Mouse (Mus musculus): ENCODE measurements around the gene Myct1.

Myct1 gene

DNA sequence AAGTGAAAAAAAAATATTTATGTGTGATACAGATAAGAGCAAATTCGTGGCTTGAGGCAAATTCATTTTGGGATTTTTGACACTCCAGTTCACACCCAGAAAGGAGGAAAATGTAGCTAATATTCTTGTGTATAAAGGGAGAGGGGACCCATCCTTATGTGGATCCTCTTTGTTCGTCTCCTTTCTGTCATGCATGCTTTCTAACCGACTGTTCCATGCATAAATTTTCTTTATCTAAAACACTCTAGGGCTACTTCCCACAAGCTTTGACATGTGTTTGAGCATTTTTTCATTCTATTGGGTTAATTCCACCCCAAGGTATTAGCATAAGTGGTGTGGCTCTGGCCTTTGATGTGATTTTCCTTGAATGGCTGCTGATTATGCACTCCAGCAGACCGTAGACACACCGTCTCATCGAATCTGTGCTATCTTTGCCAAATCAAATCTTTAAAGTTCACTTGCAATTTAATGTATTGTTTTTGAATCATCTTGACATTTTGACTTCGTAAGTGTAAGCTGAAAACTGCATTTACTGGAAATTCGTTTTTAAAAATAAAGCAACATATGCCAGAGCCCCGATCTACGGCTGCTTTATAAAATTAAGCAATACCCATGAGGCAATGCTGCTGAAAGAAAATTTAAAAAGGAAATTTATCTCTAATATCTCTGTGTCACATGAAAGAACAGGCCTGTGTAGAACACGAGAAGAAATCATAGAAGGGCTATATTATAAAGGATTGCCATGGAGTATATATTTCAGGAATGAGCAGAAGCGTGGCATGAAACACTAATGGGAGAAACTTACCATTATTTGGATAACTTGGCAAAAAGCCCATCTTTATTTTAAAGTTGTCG lies 21.8 kb downstream of the Myct1 start:
- DNase-seq (ENCODE audit: low spot score in 2 of 2), result no peak

DNA sequence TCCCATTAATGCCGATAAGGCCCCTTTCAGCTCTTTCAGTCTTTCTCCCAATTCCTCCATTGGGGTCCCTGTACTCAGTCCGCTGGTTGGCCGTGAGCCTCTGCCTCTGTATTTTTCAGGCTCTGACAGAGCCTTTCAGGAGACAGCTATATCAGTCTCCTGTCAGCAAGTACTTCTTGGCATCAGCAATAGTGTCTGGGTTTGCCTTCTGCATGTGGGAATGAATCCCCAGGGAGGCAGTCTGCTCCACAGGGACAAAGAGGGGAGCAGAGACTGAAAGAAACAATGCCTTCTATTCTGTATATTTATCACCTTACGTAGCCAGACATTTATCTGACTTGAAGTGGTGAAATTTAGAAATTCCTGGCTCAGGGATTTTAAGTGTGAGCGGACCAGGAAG lies 32.7 kb downstream of the Myct1 start:
- no peak for DNase-seq (ENCODE audit: low spot score in 2 of 2)

DNA sequence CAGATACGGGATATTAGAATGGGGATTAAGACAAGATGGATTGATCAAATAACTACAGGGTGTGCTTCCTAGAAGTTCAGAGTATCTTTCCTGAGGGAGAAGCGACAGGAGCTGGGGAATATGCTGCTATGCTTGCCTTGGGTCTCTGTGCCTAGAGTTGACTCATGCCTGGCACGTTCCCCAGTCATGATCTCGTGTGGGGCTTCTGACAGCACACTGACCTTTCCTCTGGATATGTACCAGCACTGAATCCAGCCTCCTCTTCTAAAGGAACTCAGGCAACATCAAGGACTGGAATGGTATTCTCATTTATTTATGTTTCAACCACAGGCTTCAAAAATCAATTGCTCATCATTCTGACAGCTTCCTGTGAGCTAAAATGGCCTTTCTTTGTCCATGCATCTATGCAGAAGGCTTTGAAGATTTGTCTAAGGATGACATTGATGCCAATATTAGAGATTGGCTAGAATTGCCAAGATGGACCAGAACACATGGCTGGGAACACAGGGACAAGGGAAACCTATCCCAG lies 40.2 kb downstream of the Myct1 start:
- peak in 1 of 2 experiments; percentile 22 for DNase-seq (ENCODE audit: low spot score in 2 of 2)

DNA sequence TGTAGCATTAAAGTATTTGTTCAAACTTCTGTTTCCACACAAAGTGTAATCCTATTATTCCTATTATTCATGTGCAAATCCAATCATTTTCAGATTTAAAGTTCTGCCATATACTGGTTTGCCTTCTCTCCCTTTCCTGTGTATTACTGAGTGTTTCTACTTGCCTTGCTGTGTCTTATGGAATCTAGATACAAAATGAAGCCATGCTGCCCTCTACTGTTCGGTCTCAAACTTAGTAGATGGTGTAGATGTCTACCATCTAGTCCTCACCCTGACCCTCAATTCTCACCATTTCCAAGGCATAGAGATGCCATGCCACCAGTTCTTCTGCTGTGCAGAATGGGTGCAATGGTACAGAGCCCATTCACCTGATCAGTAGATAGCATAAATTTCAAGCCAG lies 40.8 kb downstream of the Myct1 start:
- DNase-seq (ENCODE audit: low spot score in 2 of 2), result peak; percentile 59 to 69

DNA sequence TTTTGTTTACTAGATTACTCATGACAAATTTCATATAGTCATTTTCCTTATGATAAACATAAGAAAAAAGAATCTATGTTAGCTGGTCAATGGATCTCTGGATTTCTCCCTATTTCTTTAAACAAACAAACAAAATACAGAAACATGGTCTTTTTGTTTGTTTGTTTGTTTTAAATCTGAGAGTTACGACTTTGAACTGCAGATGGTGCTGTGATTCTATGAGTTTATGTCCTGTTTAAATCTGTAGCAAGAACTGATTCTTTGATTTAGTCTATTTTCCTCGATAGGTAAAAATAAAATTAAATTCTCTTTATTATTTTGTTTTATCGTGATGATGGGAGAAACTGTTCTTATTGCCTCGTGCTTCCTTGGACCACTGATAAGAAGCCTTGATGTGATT lies 43.7 kb downstream of the Myct1 start:
- no peak for DNase-seq (ENCODE audit: low spot score in 2 of 2)

DNA sequence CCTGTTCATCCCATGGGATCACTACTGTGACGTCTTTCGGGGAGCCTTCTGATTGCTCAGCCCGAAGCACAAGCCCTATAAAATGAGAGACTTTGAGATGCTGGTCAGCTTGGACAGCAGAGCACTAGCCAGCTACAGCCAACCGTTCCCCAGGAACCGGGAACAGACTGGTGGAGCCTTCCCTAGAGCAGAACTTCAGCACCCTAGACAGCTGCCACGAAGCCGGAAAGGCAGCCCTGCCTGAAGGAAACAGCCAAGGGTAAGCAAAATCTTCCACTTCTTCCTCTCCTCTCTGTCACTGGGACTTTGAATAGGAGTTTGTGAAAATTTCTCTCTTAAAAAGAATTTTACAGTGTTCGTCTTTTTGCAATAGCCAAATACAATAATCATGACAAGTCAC lies 45.5 kb downstream of the Myct1 start, which contains the start of gene Vip:
TSS of gene Vip (plus strand) at position 107 of the 400 bp plus-strand sequence.
- peak; percentile 21 to 25 for DNase-seq (ENCODE audit: low spot score in 2 of 2)

Data from right cerebral cortex, postnatal 10 days (tissue).